22 mouse cellular contexts compared by ENCODE assay signal in the genomic region with DNA sequence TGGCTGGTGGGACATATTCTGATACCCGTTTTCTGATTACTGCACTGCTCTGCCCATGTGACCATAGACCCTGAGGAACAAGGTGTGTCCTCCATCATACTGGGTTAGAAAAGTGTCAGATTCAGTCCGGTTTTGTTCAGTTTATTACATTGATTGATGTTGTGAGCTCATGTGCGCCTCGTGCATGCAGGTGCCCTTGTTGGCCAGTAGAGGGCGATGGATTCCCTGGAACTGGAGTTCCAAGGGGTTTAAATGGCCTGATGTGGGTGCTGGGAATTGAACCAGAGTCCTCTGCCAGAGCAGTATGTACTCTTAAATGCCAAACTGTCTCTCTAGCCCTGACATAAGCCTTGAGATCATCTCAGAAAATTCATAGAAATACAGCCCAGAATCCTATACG.
A peak's percentile ranks its signal among the peaks of the same experiment; 100 is the strongest.
DNase-seq lines count a peak whose midpoint lies in the region; ATAC-seq and TF ChIP-seq lines count a peak whose summit lies in the region.
"Had no signal": no experiment of that assay in that cellular context is flagged by ENCODE, and none has a peak within 500 bp of the region (broad histone marks: within the 10 kb centered on the region; RNA-seq: fewer than 3 reads in every experiment).

No protein-coding gene starts in this region.

- H3K9ac ChIP-seq in lung, embryonic 14.5 days, result no peak overlapping the region
- H3K9ac ChIP-seq in ES-Bruce4 (ENCODE audit: low read depth, poor library complexity, severe bottlenecking), result no peak overlapping the region
- H3K9ac ChIP-seq: hindbrain, embryonic 14.5 days; limb, embryonic 12.5 days; lung, embryonic 15.5 days; neural tube, embryonic 12.5 days; stomach, embryonic 15.5 days had no signal

- no peaks in the 10 kb centered on the region for H3K36me3 ChIP-seq in kidney, adult 2 months (ENCODE audit: control insufficient read depth, insufficient read depth, low read length)
- H3K36me3 ChIP-seq in lung, embryonic 14.5 days (ENCODE audit: insufficient read depth), result no peaks in the 10 kb centered on the region
- no peaks in the 10 kb centered on the region for H3K36me3 ChIP-seq in ES-Bruce4 (ENCODE audit: control insufficient read depth, insufficient read depth, low read length, poor library complexity, severe bottlenecking)
- H3K36me3 ChIP-seq in embryonic facial prominence, embryonic 10.5 days (replicated peaks), result no peaks in the 10 kb centered on the region
- H3K36me3 ChIP-seq: limb, embryonic 12.5 days; lung, embryonic 15.5 days; neural tube, embryonic 12.5 days; stomach, embryonic 15.5 days had no signal

- H3K9me3 ChIP-seq in lung, embryonic 14.5 days (ENCODE audit: low read depth, low read length), result no peaks in the 10 kb centered on the region
- no peaks in the 10 kb centered on the region for H3K9me3 ChIP-seq in ES-Bruce4 (replicated peaks; ENCODE audit: control insufficient read depth, insufficient read depth, low read length, poor library complexity, severe bottlenecking)
- peaks cover 3% of the 10 kb centered on the region; the same call in 1 of the 2 replicates for H3K9me3 ChIP-seq in embryonic facial prominence, embryonic 10.5 days
- H3K9me3 ChIP-seq: stomach, embryonic 15.5 days had no signal

- no peak for DNase-seq in kidney, adult 2 months
- no peak for DNase-seq in kidney, adult 11 months
- no peak for DNase-seq in lung, embryonic 14.5 days
- no peak for DNase-seq in lung, postnatal 4 days
- DNase-seq in embryonic facial prominence, embryonic 10.5 days (ENCODE audit: low spot score), result no peak
- DNase-seq in frontal cortex, postnatal 10 days (ENCODE audit: low spot score in 2 of 2), result no peak
- DNase-seq: adrenal gland, postnatal 36 days; cerebellum, adult 9-10 months; gastrocnemius, postnatal 36 days; heart, postnatal 14 days; kidney, adult 8-10 months; spleen, adult 18-20 months; thymus, postnatal 14 days had no signal

- H3K4me3 ChIP-seq in kidney, adult 2 months (ENCODE audit: insufficient read depth, low read depth, low read length), result no peak overlapping the region
- no peak overlapping the region for H3K4me3 ChIP-seq in lung, embryonic 14.5 days (ENCODE audit: low read depth, low read length)
- H3K4me3 ChIP-seq in ES-Bruce4 (ENCODE audit: low read depth, low read length), result no peak overlapping the region
- no peak overlapping the region for H3K4me3 ChIP-seq in bone marrow, adult 2 months (replicated peaks; ENCODE audit: control insufficient read depth, low read depth, low read length)
- no peak overlapping the region for H3K4me3 ChIP-seq in embryonic facial prominence, embryonic 10.5 days
- H3K4me3 ChIP-seq: limb, embryonic 12.5 days; lung, embryonic 15.5 days; neural tube, embryonic 12.5 days; stomach, embryonic 15.5 days had no signal

- H3K27me3 ChIP-seq in kidney, adult 2 months (replicated peaks; ENCODE audit: control insufficient read depth, insufficient read depth, low read length), result no peaks in the 10 kb centered on the region
- H3K27me3 ChIP-seq in lung, embryonic 14.5 days (ENCODE audit: insufficient read depth, low read length), result peaks cover 8% of the 10 kb centered on the region; the same call in 1 of the 2 replicates
- no peaks in the 10 kb centered on the region for H3K27me3 ChIP-seq in ES-Bruce4 (ENCODE audit: control insufficient read depth, insufficient read depth, low read length, poor library complexity, severe bottlenecking)
- peaks cover 44% of the 10 kb centered on the region for H3K27me3 ChIP-seq in embryonic facial prominence, embryonic 10.5 days (replicated peaks; ENCODE audit: low read depth, poor library complexity, severe bottlenecking)

- H3K4me1 ChIP-seq in kidney, adult 2 months (ENCODE audit: control insufficient read depth, insufficient read depth, low read length), result peaks cover 18% of the 10 kb centered on the region
- peaks cover 10% of the 10 kb centered on the region; the same call in 1 of the 2 replicates for H3K4me1 ChIP-seq in lung, embryonic 14.5 days (ENCODE audit: insufficient read depth)
- H3K4me1 ChIP-seq in ES-Bruce4 (ENCODE audit: control insufficient read depth, insufficient read depth, low read length), result peaks cover 3% of the 10 kb centered on the region
- H3K4me1 ChIP-seq in bone marrow, adult 2 months (ENCODE audit: control insufficient read depth, insufficient read depth, low read length), result no peaks in the 10 kb centered on the region
- H3K4me1 ChIP-seq in embryonic facial prominence, embryonic 10.5 days, result peaks cover 36% of the 10 kb centered on the region

- ATAC-seq in lung, embryonic 14.5 days (ENCODE audit: insufficient read depth), result no peak
- ATAC-seq: midbrain, embryonic 16.5 days had no signal

- TF ChIP-seq EP300 in ES-Bruce4 (IDR thresholded peaks at IDR 0.05; ENCODE audit: insufficient read depth, low read depth, low read length), result no peak

- TF ChIP-seq CTCF in kidney, adult 2 months (conservative IDR thresholded peaks at IDR 0.05; ENCODE audit: insufficient read depth, insufficient read length, low read depth, low read length), result 0 out of 2 replicates have a peak, but pooled peaks have one; percentile 28
- TF ChIP-seq CTCF in lung, embryonic 14.5 days (IDR thresholded peaks at IDR 0.05; ENCODE audit: low read depth), result peak; percentile 50
- TF ChIP-seq CTCF in ES-Bruce4 (IDR thresholded peaks at IDR 0.05; ENCODE audit: low read depth, low read length), result peak; percentile 62
- peak; percentile 20; the same call in 1 of the 2 replicates for TF ChIP-seq CTCF in bone marrow, adult 2 months (IDR thresholded peaks at IDR 0.05; ENCODE audit: control insufficient read depth, insufficient read depth, low read length)

- no peak for TF ChIP-seq POLR2A in kidney, adult 2 months (IDR thresholded peaks at IDR 0.05; ENCODE audit: low read depth, low read length)
- TF ChIP-seq POLR2A in ES-Bruce4 (IDR thresholded peaks at IDR 0.05; ENCODE audit: insufficient read depth, low read length), result no peak
- no peak for TF ChIP-seq POLR2A in bone marrow, adult 2 months (IDR thresholded peaks at IDR 0.05; ENCODE audit: borderline replicate concordance, control insufficient read depth, low read depth, low read length)

- no peak overlapping the region for H3K27ac ChIP-seq in kidney, adult 2 months (ENCODE audit: insufficient read depth, low read depth, low read length)
- H3K27ac ChIP-seq in lung, embryonic 14.5 days (ENCODE audit: low read depth), result no peak overlapping the region
- no peak overlapping the region for H3K27ac ChIP-seq in ES-Bruce4 (ENCODE audit: insufficient read depth, low read length)
- H3K27ac ChIP-seq in bone marrow, adult 2 months (ENCODE audit: control insufficient read depth, insufficient read depth, low read depth, low read length, poor library complexity), result no peak overlapping the region
- H3K27ac ChIP-seq in embryonic facial prominence, embryonic 10.5 days (replicated peaks), result no peak overlapping the region
- H3K27ac ChIP-seq: hindbrain, embryonic 14.5 days; limb, embryonic 12.5 days; lung, embryonic 15.5 days; neural tube, embryonic 12.5 days; stomach, embryonic 15.5 days had no signal

- 93% methylated on average over 6 of the region's 6 CpGs for WGBS in kidney, adult 2 months
- WGBS in lung, embryonic 14.5 days, result 87% methylated on average over 6 of the region's 6 CpGs
- WGBS in bone marrow, adult 2 months, result 83% methylated on average over 6 of the region's 6 CpGs
- WGBS in embryonic facial prominence, embryonic 10.5 days, result 90% methylated on average over 6 of the region's 6 CpGs

- no peak overlapping the region for H3K4me2 ChIP-seq in lung, embryonic 14.5 days
- H3K4me2 ChIP-seq: heart, embryonic 11.5 days; hindbrain, embryonic 14.5 days; limb, embryonic 12.5 days; lung, embryonic 15.5 days; neural tube, embryonic 12.5 days; stomach, embryonic 15.5 days had no signal
